Mouse (Mus musculus) cortical plate, adult 2 months (tissue): ENCODE data around the gene Gna11.

Source experiments
- CTCF ChIP-seq: fragments of 200-500 bp; IDR thresholded peaks from 2 replicates; pipeline ENCODE4 v1.5.1; 2011; ENCODE audit warnings: mild to moderate bottlenecking, control low read depth, low read length; ENCODE audit not compliant: insufficient read depth; ENCODE audit errors: extremely low read depth
- POLR2A ChIP-seq: fragments of 200-500 bp; IDR thresholded peaks from 2 replicates; pipeline ENCODE4 v1.6.1; 2011; ENCODE audit warnings: mild to moderate bottlenecking, low read length, control low read depth; ENCODE audit not compliant: insufficient read depth; ENCODE audit errors: extremely low read depth

- TF ChIP-seq POLR2A = no peak
- no peak for TF ChIP-seq CTCF
These were observed 21.8 kb downstream of the Gna11 start for GRCm38 (mm10) chr10:81523142-81523541.
